Mouse (Mus musculus): ENCODE results near the gene Sel1l.

- no peak for TF ChIP-seq CTCF (IDR thresholded peaks at IDR 0.05; ENCODE audit: low read depth, low read length)
- no peak for TF ChIP-seq POLR2A (IDR thresholded peaks at IDR 0.05; ENCODE audit: borderline replicate concordance, low read depth, low read length)
These were observed 49.6 kb downstream of the Sel1l start for GRCm38 (mm10) chr12:91799379-91799773.

All from bone marrow macrophage, adult 2 months (primary cell).